Mouse (Mus musculus): Measurements from ENCODE around the gene Reln. TPM values are rescaled to one million over a fixed set of nuclear protein-coding genes. Genes with fewer than 3 reads are reported as not detected.
A peak's percentile ranks its signal among the peaks of the same experiment; 100 is the strongest.

The Reln gene
- polyA plus RNA-seq, 1 experiment, result 123 TPM

DNA sequence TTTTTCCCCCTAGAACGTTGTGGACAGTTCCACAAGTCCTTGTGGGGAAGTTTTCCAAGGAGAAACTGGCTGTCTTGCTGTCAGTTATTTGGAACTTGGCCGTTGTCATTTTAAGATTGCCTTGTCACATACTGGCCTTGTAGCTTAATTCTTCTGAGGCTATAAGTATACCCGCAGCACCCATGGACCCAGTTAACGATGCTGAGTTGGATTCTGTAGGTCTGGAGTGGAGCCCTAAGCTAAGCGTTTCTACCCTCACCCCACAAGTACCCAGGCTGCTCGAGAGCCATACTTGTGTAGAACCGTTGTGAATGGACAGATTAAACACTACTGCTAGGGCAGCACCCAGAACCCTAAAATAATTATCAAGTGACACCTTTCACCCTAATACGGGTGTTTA, 477.8 kb downstream of the Reln start:
- DNase-seq (ENCODE audit: extremely low spot score in 1 of 2, low spot score in 1 of 2), result no peak

DNA sequence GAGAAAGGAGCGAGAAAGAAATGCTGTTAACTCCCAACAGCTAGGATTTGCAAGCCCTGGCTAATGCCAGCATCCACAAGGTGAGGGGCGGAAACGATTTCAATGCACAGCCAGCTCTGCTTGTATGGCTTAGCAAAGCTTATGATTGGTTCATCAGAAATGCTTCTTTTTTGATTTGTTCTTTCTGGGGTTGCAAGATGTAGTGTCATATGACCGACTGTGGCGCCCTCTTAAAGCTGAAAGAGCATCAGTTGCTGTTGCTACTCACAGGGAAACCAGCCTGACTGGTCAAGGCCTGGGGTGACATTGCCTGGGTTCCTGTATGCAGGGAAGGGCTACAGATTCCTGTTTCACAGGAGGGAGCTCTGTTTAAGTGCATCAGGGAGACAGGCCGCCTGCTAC, 478.2 kb downstream of the Reln start:
- DNase-seq (ENCODE audit: extremely low spot score in 1 of 2, low spot score in 1 of 2), result peak; percentile 15 to 38

DNA sequence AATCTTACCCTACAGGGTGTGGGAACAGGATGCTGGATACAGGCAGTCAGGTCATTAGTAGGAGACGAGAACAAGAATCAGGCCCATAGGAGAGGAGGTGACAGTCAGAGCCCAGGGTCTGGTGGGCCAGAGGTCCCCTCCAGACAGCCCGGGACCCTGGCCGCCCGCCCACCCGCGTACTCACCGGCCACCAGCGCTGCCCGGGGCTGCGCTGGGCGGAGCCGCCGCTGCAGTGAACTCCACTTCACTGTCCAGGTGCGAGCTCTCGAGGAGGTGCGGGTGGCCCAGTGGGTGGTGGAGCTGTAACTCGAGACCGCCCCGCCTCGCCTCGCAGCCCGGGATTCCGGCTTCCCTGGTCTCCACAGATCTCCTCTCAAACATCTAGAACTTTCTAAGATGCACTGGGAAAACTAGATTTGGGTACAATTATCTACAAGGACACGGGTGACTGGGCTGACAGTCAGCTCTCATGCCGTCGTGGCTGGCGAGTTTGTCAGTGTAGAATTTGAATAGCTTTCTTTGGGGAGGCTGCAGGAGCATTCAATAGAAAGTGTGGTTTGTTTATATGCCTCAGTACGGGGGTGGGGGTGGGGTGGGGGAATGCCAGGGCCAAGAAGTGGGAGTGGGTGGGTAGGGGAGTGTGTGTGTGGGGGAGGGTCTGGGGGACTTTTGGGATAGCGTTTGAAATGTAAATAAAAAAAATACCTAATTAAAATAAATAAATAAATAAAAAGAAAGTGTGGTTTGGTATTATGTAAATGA, 479.0 kb downstream of the Reln start, which contains the start of gene Slc26a5:
Gene Slc26a5 (minus strand): TSS at position 259 of the 762 bp plus-strand sequence.
- DNase-seq (ENCODE audit: extremely low spot score in 1 of 2, low spot score in 1 of 2), result peak in 1 of 2 experiments; percentile 2

DNA sequence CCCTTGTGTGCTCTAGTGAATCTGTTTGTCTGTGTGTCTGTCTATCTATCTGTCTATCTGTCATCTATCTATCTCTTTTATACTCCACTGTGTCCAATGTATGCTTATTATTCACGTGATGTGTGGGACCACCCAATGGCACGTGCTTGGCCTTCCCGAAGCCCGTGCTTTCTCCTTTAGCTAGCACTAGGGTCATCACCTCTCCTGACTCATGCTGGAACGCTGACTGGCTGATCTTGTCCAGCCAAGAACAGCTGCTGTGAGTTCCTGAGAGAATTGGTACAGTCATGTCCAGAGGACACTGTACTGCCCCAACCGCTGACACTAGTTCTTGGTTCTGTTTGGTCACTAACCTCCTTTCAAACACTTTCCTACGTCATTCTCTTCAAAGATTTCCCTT, 485.8 kb downstream of the Reln start:
- no peak for DNase-seq (ENCODE audit: extremely low spot score in 1 of 2, low spot score in 1 of 2)

DNA sequence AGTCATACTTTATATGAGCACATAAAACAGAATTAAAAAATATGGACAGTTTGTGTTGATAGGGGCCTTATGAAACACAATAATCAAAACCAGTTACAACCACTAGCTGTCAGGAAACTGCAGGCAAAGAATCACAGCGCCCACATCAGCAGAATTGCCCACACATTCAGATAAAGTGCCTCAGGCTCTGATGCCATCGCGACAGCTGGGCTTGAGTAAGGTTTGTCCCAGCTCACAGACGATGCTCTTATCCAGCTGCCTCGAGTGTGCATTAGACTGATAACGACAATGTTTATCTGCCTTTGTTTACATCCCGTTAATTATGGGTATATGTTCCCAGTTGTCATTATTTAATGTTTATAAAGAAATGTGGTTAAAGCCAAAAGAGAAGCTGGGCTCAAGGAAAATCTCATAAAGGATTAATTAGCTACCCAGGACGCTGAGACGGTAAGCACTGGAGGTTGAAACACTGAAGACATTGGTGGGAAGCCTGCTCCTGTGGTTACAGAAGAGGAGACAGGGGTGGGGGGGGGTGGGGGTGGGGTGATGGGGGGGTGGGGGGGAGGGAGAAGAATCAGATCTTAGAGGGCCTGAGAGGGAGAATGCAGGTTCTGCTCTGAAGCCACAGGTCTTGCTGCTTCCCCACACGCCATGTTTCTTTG, 492.7 kb downstream of the Reln start:
- peak in 1 of 2 experiments; percentile 36 for DNase-seq (ENCODE audit: extremely low spot score in 1 of 2, low spot score in 1 of 2)

GRCm38 (mm10) chr5:21847438-21847837, 497.1 kb downstream of the Reln start:
- no peak for DNase-seq (ENCODE audit: extremely low spot score in 1 of 2, low spot score in 1 of 2)

GRCm38 (mm10) chr5:21846616-21847290, 497.7 kb downstream of the Reln start:
- no peak for DNase-seq (ENCODE audit: extremely low spot score in 1 of 2, low spot score in 1 of 2)

- no peak for DNase-seq (ENCODE audit: extremely low spot score in 1 of 2, low spot score in 1 of 2)
Observed at GRCm38 (mm10) chr5:21844676-21845075, 499.8 kb downstream of the Reln start.

Other genes with a start within 250 kb of the Reln start
- gene Orc5, start 205.7 kb upstream of the Reln start, polyA plus RNA-seq (2012; rRNA removed), result 8.8 and 11.4 TPM in 2 replicates